Mouse (Mus musculus): ENCODE measurements around the gene Rrp9.

DNA sequence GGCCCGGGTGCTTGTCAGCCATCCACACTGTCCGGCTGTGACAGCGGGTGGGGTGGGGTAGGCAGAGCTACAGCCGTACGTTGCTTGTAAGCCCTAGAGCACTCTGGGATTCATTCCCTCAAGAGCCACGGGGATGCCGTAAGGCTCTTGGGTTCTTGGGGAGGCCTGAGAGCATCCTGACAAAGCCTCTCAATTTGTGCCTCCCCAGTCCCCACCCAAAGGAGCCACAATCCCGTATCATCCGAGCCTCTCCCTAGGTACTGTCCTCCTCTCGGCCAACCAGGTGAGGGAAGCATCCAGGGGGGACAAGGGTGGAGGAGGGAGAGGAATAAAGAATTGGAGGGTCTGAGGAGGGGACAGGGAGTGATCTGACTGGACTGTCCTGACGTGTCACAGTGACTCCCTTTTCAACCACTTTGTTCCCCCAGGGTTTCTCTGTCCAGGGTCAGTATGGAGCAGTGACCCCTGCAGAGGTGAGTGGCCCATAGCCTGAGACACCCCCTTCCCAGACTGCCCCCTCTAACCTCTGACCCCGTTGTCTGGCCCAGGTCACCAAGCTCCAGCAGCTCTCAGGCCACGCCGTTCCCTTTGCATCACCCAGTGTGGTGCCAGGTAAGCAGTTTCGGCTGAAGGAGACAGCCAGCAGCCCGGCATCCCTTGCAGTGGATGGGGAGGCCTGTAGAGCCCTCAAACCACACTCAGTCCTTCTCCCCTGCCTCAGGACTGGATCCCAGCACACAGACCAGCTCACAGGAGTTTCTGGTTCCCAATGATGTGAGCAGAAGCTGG is 13.9 kb upstream of the Rrp9 start:
- TF ChIP-seq CTCF (IDR thresholded peaks at IDR 0.05; ENCODE audit: low read depth, low read length) = no peak
- TF ChIP-seq POLR2A (IDR thresholded peaks at IDR 0.05; ENCODE audit: insufficient read depth, low read length) = no peak
